In the genomic region with DNA sequence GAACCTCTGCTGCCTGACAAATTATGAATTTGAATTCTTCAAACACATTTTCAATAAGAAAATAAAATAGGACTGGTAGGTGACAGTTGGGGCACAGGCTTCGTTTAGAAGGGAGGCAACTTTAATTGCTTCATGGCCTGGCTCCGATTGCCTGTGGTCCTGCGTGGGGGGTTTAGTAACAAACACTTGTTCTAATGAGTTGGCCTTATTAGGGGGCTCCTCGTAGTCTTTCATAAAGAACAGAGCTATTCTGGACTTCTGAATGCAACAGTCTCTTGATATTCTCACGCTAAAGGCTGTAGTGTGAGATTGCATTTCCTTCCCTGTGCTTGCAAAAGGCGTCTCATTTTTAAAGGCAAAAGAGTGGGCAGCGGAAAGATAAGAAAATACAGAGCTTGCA, we compare ENCODE assay signal across 14 mouse cellular contexts. TPM values are rescaled to one million over a fixed set of nuclear protein-coding genes. Genes with fewer than 3 reads are reported as not detected.
DNase-seq lines count a peak whose midpoint lies in the region; ATAC-seq and TF ChIP-seq lines count a peak whose summit lies in the region.
"Had no signal": no experiment of that assay in that cellular context is flagged by ENCODE, and none has a peak within 500 bp of the region (broad histone marks: within the 10 kb centered on the region; RNA-seq: fewer than 3 reads in every experiment).

No protein-coding gene starts in this region.

- peaks cover 36% of the 10 kb centered on the region for H3K4me1 ChIP-seq in heart, embryonic 12.5 days (replicated peaks)
- H3K4me1 ChIP-seq in liver, embryonic 11.5 days (replicated peaks; ENCODE audit: control insufficient read depth, insufficient read depth, low read length), result peaks cover 27% of the 10 kb centered on the region
- peaks cover 2% of the 10 kb centered on the region; the same call in 1 of the 2 replicates for H3K4me1 ChIP-seq in testis, adult 2 months (ENCODE audit: control insufficient read depth, insufficient read depth, low read length)

- DNase-seq in heart, adult 11 months, result peak; percentile 83
- no peak for DNase-seq in liver, embryonic 11.5 days (ENCODE audit: low spot score)
- DNase-seq in liver, result no peak
- no peak for DNase-seq in testis, postnatal 10 days (ENCODE audit: low spot score)
- DNase-seq in right cerebral cortex, postnatal 14 days, result no peak
- no peak for DNase-seq in cerebellum, postnatal 36 days
- DNase-seq: cerebellum, adult 9-10 months; lung, adult 18-20 months; thymus, adult 2 months had no signal

- H3K4me2 ChIP-seq in heart, embryonic 12.5 days, result no peak overlapping the region
- H3K4me2 ChIP-seq in liver, embryonic 11.5 days, result no peak overlapping the region
- H3K4me2 ChIP-seq: embryonic facial prominence, embryonic 13.5 days had no signal

- no peak for TF ChIP-seq CTCF in testis, adult 2 months (IDR thresholded peaks at IDR 0.05; ENCODE audit: control insufficient read depth, insufficient read depth, insufficient replicate concordance, low read depth, low read length)

- no peak for TF ChIP-seq POLR2A in testis, adult 2 months (IDR thresholded peaks at IDR 0.05; ENCODE audit: control insufficient read depth, low read depth, low read length)

- no peak overlapping the region for H3K27ac ChIP-seq in heart, embryonic 12.5 days (ENCODE audit: poor library complexity, severe bottlenecking)
- H3K27ac ChIP-seq in liver, embryonic 11.5 days (ENCODE audit: low read depth, low read length), result 0 out of 2 replicates have a peak overlapping the region, but pooled peaks have one; percentile 25
- peak overlapping the region; percentile 46 for H3K27ac ChIP-seq in testis, adult 2 months (ENCODE audit: control insufficient read depth, insufficient read depth, low read depth, low read length)
- H3K27ac ChIP-seq: embryonic facial prominence, embryonic 13.5 days had no signal

- H3K27me3 ChIP-seq in heart, embryonic 12.5 days (replicated peaks), result no peaks in the 10 kb centered on the region
- no peaks in the 10 kb centered on the region for H3K27me3 ChIP-seq in liver, embryonic 11.5 days (replicated peaks; ENCODE audit: control insufficient read depth, insufficient read depth, low read length)
- H3K27me3 ChIP-seq in testis, adult 2 months (ENCODE audit: control insufficient read depth, insufficient read depth, low read length), result no peaks in the 10 kb centered on the region

- H3K4me3 ChIP-seq in heart, embryonic 12.5 days, result no peak overlapping the region
- H3K4me3 ChIP-seq in liver, embryonic 11.5 days (ENCODE audit: low read depth, low read length), result no peak overlapping the region
- no peak overlapping the region for H3K4me3 ChIP-seq in testis, adult 2 months (ENCODE audit: control insufficient read depth, low read depth, low read length)
- H3K4me3 ChIP-seq: embryonic facial prominence, embryonic 13.5 days had no signal

- no peaks in the 10 kb centered on the region for H3K9me3 ChIP-seq in heart, embryonic 12.5 days (replicated peaks)
- no peaks in the 10 kb centered on the region for H3K9me3 ChIP-seq in liver, embryonic 11.5 days (ENCODE audit: control insufficient read depth, low read length)
- H3K9me3 ChIP-seq: embryonic facial prominence, embryonic 13.5 days had no signal

- WGBS in heart, embryonic 12.5 days, result 52% methylated on average over 7 of the region's 7 CpGs
- 46% methylated on average over 7 of the region's 7 CpGs for WGBS in liver, embryonic 11.5 days

- ATAC-seq in heart, embryonic 12.5 days (ENCODE audit: insufficient number of reproducible peaks, low FRiP score), result no peak
- no peak for ATAC-seq in liver, embryonic 11.5 days (replicated peaks; ENCODE audit: low FRiP score)
- ATAC-seq: inflammation-experienced regulatory T-cells, adult 6 months had no signal

- H3K36me3 ChIP-seq in heart, embryonic 12.5 days, result no peaks in the 10 kb centered on the region
- H3K36me3 ChIP-seq in liver, embryonic 11.5 days (ENCODE audit: control insufficient read depth, insufficient read depth, low read length), result no peaks in the 10 kb centered on the region
- H3K36me3 ChIP-seq in testis, adult 2 months (ENCODE audit: control insufficient read depth, insufficient read depth, low read length), result no peaks in the 10 kb centered on the region
- H3K36me3 ChIP-seq: embryonic facial prominence, embryonic 13.5 days; G1E had no signal

- no peak overlapping the region for H3K9ac ChIP-seq in heart, embryonic 12.5 days
- no peak overlapping the region; the same call in 1 of the 2 replicates for H3K9ac ChIP-seq in liver, embryonic 11.5 days (ENCODE audit: low read depth, low read length)
- H3K9ac ChIP-seq: embryonic facial prominence, embryonic 13.5 days had no signal

RNA-seq across cellular contexts. Expression of a gene that starts 33.6 kb away (rescaled TPM):
- not detected in 2 replicates for polyA plus RNA-seq in heart, embryonic 12.5 days (2016; fragmentation: Nextera tagmentation; extraction: Ambion mirVana)
- polyA plus RNA-seq in liver, embryonic 11.5 days (2014; fragmentation: Nextera tagmentation; extraction: Ambion mirVana), result not detected in 2 replicates
- polyA plus RNA-seq in testis, adult 2 months (2012; rRNA removed), result not detected in 2 replicates
- polyA plus RNA-seq: embryonic facial prominence, embryonic 13.5 days; G1E; thymus, adult 2 months had no signal
